Mouse (Mus musculus) liver, adult 2 months (tissue): ENCODE results near the gene BC004004.

ENCODE experiments used
- CTCF ChIP-seq: fragments of 200-500 bp; IDR thresholded peaks from 2 replicates; pipeline ENCODE4 v1.5.1; 2011; ENCODE audit warnings: low read depth, low read length, control low read depth
- POLR2A ChIP-seq: fragments of 200-500 bp; IDR thresholded peaks from 2 replicates; pipeline ENCODE4 v1.6.1; 2011; ENCODE audit warnings: low read length, control low read depth; ENCODE audit not compliant: insufficient read depth; ENCODE audit errors: extremely low read depth

DNA sequence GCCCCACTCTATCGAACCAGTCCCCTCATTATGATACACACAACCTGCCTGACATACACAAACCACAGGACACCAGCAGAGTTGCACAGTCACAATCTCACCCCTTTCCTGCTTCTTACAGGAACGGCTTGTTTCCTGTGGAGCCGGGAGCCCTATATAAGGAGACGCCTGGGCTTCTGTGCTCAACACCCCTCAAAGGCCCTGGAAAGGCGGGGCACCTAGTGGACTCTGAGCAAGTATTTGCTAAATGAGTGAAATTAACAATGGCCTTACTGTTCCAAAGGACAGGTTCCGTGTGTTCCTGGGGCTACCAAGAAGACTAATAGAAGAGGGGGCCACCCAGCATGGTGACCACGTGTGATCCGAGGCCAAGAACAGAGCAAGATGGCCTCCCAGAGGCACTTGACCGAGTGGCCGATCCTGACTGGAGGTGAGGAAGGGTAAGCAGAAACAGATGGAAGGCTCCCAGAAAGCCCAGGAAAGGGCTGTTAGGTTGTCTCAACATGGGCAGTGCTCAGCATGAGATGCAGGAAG is 10.5 kb upstream of the BC004004 start:
- TF ChIP-seq CTCF: no peak
- no peak for TF ChIP-seq POLR2A
